Mouse (Mus musculus) MEL (cell line): Measurements from ENCODE around the gene Snrpd3.

Source experiments
- CHD1 ChIP-seq: IDR thresholded peaks from 2 replicates; pipeline ENCODE4 v1.6.1; 2012; ENCODE audit warnings: low read depth, mild to moderate bottlenecking, inconsistent platforms, low read length, improper control_type of control experiment
- CTCF ChIP-seq, 3 experiments: IDR thresholded peaks in 2 of 3; conservative IDR thresholded peaks in 1 of 3; 2 replicates each; pipeline ENCODE4 v1.5.1; 2011 to 2012; ENCODE audit warnings: low read length in 3 of 3, low read depth in 2 of 3, mild to moderate bottlenecking in 2 of 3, improper control_type of control experiment in 1 of 3, inconsistent platforms in 1 of 3, mixed read lengths in 1 of 3, moderate library complexity in 1 of 3; ENCODE audit not compliant: control insufficient read depth in 1 of 3, insufficient read depth in 1 of 3, poor library complexity in 1 of 3, severe bottlenecking in 1 of 3
- E2F4 ChIP-seq: IDR thresholded peaks from 2 replicates; pipeline ENCODE4 v1.6.1; 2011; ENCODE audit warnings: low read depth, low read length, improper control_type of control experiment, borderline replicate concordance
- EP300 ChIP-seq, 2 experiments: IDR thresholded peaks; 2 replicates each; pipeline ENCODE4 v1.6.1; 2011; ENCODE audit warnings: improper control_type of control experiment in 2 of 2, low read length in 2 of 2, low read depth in 1 of 2, mild to moderate bottlenecking in 1 of 2
- MAZ ChIP-seq: IDR thresholded peaks from 2 replicates; pipeline ENCODE4 v1.6.1; 2012; ENCODE audit warnings: low read depth, mild to moderate bottlenecking, inconsistent platforms, low read length, improper control_type of control experiment
- MEF2A ChIP-seq: IDR thresholded peaks from 2 replicates; pipeline ENCODE4 v1.6.1; 2014; ENCODE audit warnings: low read depth, mild to moderate bottlenecking, inconsistent platforms, low read length, improper control_type of control experiment; ENCODE audit not compliant: poor library complexity, insufficient replicate concordance, severe bottlenecking; ENCODE audit errors: extremely low read depth
- MYC ChIP-seq: IDR thresholded peaks from 2 replicates; pipeline ENCODE4 v1.6.1; 2011; ENCODE audit warnings: low read depth, mild to moderate bottlenecking, low read length, improper control_type of control experiment, moderate library complexity
- POLR2A ChIP-seq, 2 experiments: IDR thresholded peaks; 2 replicates each; pipeline ENCODE4 v1.6.1; 2011 to 2012; ENCODE audit warnings: low read length in 2 of 2, mild to moderate bottlenecking in 2 of 2, control low read depth in 1 of 2, improper control_type of control experiment in 1 of 2, low read depth in 1 of 2, moderate library complexity in 1 of 2; ENCODE audit not compliant: control insufficient read depth in 1 of 2, insufficient read depth in 1 of 2, poor library complexity in 1 of 2
- SIN3A ChIP-seq: IDR thresholded peaks from 2 replicates; pipeline ENCODE4 v1.6.1; 2012; ENCODE audit warnings: low read length, improper control_type of control experiment, inconsistent platforms
- TCF12 ChIP-seq: IDR thresholded peaks from 2 replicates; pipeline ENCODE4 v1.6.1; 2014; ENCODE audit warnings: low read depth, mild to moderate bottlenecking, inconsistent platforms, low read length, improper control_type of control experiment, moderate library complexity
- USF1 ChIP-seq: IDR thresholded peaks from 2 replicates; pipeline ENCODE4 v1.6.1; 2014; ENCODE audit warnings: low read depth, mild to moderate bottlenecking, inconsistent platforms, low read length, improper control_type of control experiment, moderate library complexity
- ZMIZ1 ChIP-seq: IDR thresholded peaks from 2 replicates; pipeline ENCODE4 v1.6.1; 2012; ENCODE audit warnings: low read depth, mild to moderate bottlenecking, inconsistent platforms, low read length, improper control_type of control experiment, moderate library complexity

DNA sequence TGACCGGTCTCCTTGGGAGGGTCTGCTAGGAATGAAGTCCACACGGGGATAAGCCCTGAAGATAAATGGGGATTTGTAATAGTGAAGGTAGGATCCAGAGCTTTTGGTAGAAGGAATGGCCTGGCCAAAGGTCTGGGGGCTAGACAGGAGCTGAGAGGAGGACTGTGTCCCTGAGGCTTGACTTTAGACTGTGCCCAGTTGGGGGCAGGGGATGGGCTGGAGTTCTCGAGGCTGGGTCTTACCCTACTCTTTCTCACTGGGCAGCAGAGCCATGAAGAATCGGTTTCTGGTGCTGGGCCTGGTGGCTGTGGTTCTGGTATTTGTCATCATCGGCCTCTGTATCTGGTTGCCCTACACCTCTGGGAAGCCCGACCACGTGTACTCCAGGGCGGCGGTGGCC lies 56.6 kb downstream of the Snrpd3 start:
- TF ChIP-seq ZMIZ1 (no peak), MEF2A (no peak), EP300 (IDR thresholded peaks at IDR 0.05; ENCODE audit: low read depth in 1 of 2, low read length in 2 of 2) (no peak), CTCF (IDR thresholded peaks at IDR 0.05 in 2 of 3, conservative IDR thresholded peaks at IDR 0.05 in 1 of 3; ENCODE audit: control insufficient read depth in 1 of 3, insufficient read depth in 1 of 3, low read depth in 2 of 3, low read length in 3 of 3, poor library complexity in 1 of 3, severe bottlenecking in 1 of 3) (no peak), POLR2A (IDR thresholded peaks at IDR 0.05; ENCODE audit: control insufficient read depth in 1 of 2, insufficient read depth in 1 of 2, low read depth in 1 of 2, low read length in 2 of 2, poor library complexity in 1 of 2) (no peak), CHD1 (no peak), MYC (no peak), TCF12 (no peak), E2F4 (no peak), SIN3A (no peak), MAZ (no peak), USF1 (no peak)
